Mouse (Mus musculus) G1E (cell line): Measurements from ENCODE around the gene S1pr4. TPM values are rescaled to one million over a fixed set of nuclear protein-coding genes. Genes with fewer than 3 reads are reported as not detected.

Source experiments
- ATAC-seq: 2 replicates; pipeline ENCODE4 v1.8.0; 2016; ENCODE audit warnings: mild to moderate bottlenecking; ENCODE audit not compliant: insufficient number of reproducible peaks, poor library complexity, low FRiP score, severe bottlenecking; ENCODE audit errors: extremely low read depth
- DNase-seq: peaks from one replicate; pipeline ENCODE4 v3.0.0; 2012; ENCODE audit warnings: low spot score
- H3K27me3 ChIP-seq: 2 replicates; pipeline ENCODE4 v1.6.1; 2012; ENCODE audit warnings: mild to moderate bottlenecking, low read length, inconsistent platforms; ENCODE audit not compliant: insufficient read depth
- H3K36me3 ChIP-seq: replicated peaks from 2 replicates; pipeline ENCODE3; 2012; ENCODE audit warnings: mild to moderate bottlenecking, inconsistent platforms
- H3K4me1 ChIP-seq: 2 replicates; pipeline ENCODE4 v1.6.1; 2012; ENCODE audit warnings: low read depth, low read length, inconsistent platforms, mixed read lengths; ENCODE audit not compliant: insufficient read depth
- H3K4me3 ChIP-seq: 2 replicates; pipeline ENCODE4 v1.5.1; 2012; ENCODE audit warnings: low read depth, mild to moderate bottlenecking, inconsistent platforms, low read length, moderate library complexity, mixed read lengths
- H3K9me3 ChIP-seq: replicated peaks from 2 replicates; pipeline ENCODE4 v1.6.1; 2012; ENCODE audit warnings: inconsistent platforms
- CTCF ChIP-seq: IDR thresholded peaks from 2 replicates; pipeline ENCODE4 v1.5.1; 2012; ENCODE audit warnings: low read depth, low read length, inconsistent platforms, mixed read lengths
- GATA1 ChIP-seq: IDR thresholded peaks from 2 replicates; pipeline ENCODE4 v1.6.1; 2012; ENCODE audit warnings: borderline replicate concordance, low read length, inconsistent platforms, mixed read lengths
- GATA2 ChIP-seq: IDR thresholded peaks from 2 replicates; pipeline ENCODE4 v1.6.1; 2012; ENCODE audit warnings: low read depth, low read length, inconsistent platforms, borderline replicate concordance
- POLR2AphosphoS5 ChIP-seq: IDR thresholded peaks from 2 replicates; pipeline ENCODE4 v1.6.1; 2012; ENCODE audit warnings: low read depth, low read length, inconsistent platforms; ENCODE audit not compliant: insufficient replicate concordance
- TAL1 ChIP-seq: conservative IDR thresholded peaks from 2 replicates; pipeline ENCODE4 v1.6.1; 2012; ENCODE audit warnings: low read depth, low read length, inconsistent platforms, mixed read lengths
- polyA plus RNA-seq: library from polyadenylated mRNA; stranded (reverse); fragments of >175 nt; gene quantifications from 2 replicates; pipeline ENCODE4 v1.2.3, GENCODE M21; 2012
- total RNA-seq, 2 experiments: library from RNA; stranded (forward) in 1 of 2; stranded (reverse) in 1 of 2; fragments of 200-1000 nt in 1 of 2; fragments of >200 nt in 1 of 2; fragmentation: Nextera tagmentation in 1 of 2; gene quantifications; 2 replicates each; pipeline ENCODE4 v1.2.3; 2014 to 2017

Gene S1pr4
- total and polyA plus RNA-seq, 3 experiments: 1.00 to 1.6 TPM; not detected in 1

GRCm38 (mm10) chr10:81465265-81465645 is 34.7 kb downstream of the S1pr4 start:
- H3K27me3 ChIP-seq: peaks cover 91% of the 10 kb centered on the region
- H3K4me1 ChIP-seq: peaks cover 58% of the 10 kb centered on the region
- DNase-seq (peak; percentile 48), ATAC-seq (peak; percentile 40; the same call in 1 of the 2 replicates)
- H3K4me3 ChIP-seq: 0 out of 2 replicates have a peak overlapping the region, but pooled peaks have one; percentile 61
- TF ChIP-seq POLR2AphosphoS5 (no peak), GATA2 (no peak)
- H3K9me3 ChIP-seq: no peaks in the 10 kb centered on the region
- no peaks in the 10 kb centered on the region for H3K36me3 ChIP-seq

GRCm38 (mm10) chr10:81464405-81465264 is 35.3 kb downstream of the S1pr4 start:
- Histone ChIP-seq H3K27me3 (peaks cover 89% of the 10 kb centered on the region), H3K4me1 (peaks cover 58% of the 10 kb centered on the region), H3K4me3 (peak overlapping the region; percentile 61; the same call in 1 of the 2 replicates), H3K36me3 (no peaks in the 10 kb centered on the region), H3K9me3 (no peaks in the 10 kb centered on the region)
- no peak for ATAC-seq
- no peak for TF ChIP-seq POLR2AphosphoS5
- TF ChIP-seq GATA1: no peak
- TF ChIP-seq TAL1: no peak
- TF ChIP-seq CTCF: no peak
- no peak for TF ChIP-seq GATA2
- DNase-seq: peak; percentile 58

- no peak for TF ChIP-seq POLR2AphosphoS5
- no peak for TF ChIP-seq GATA1
- TF ChIP-seq TAL1: no peak
- no peak for TF ChIP-seq GATA2
- TF ChIP-seq CTCF: no peak
- Histone ChIP-seq H3K36me3 (no peaks in the 10 kb centered on the region), H3K27me3 (peaks cover 78% of the 10 kb centered on the region), H3K4me1 (peaks cover 58% of the 10 kb centered on the region), H3K9me3 (no peaks in the 10 kb centered on the region), H3K4me3 (no peak overlapping the region)
- DNase-seq (no peak), ATAC-seq (no peak)
These were observed 36.4 kb downstream of the S1pr4 start for GRCm38 (mm10) chr10:81463531-81463930.

- Histone ChIP-seq H3K27me3 (peaks cover 72% of the 10 kb centered on the region), H3K4me3 (no peak overlapping the region), H3K4me1 (peaks cover 61% of the 10 kb centered on the region), H3K36me3 (no peaks in the 10 kb centered on the region), H3K9me3 (no peaks in the 10 kb centered on the region)
- TF ChIP-seq GATA1 (no peak), TAL1 (no peak), CTCF (no peak), POLR2AphosphoS5 (no peak), GATA2 (no peak)
- ATAC-seq (no peak), DNase-seq (no peak)
These were observed 37.0 kb downstream of the S1pr4 start for GRCm38 (mm10) chr10:81462917-81463316.

- peaks cover 64% of the 10 kb centered on the region for H3K4me1 ChIP-seq
- H3K9me3 ChIP-seq: no peaks in the 10 kb centered on the region
- no peak for DNase-seq
- H3K27me3 ChIP-seq: peaks cover 67% of the 10 kb centered on the region
- no peak overlapping the region; the same call in 1 of the 2 replicates for H3K4me3 ChIP-seq
- ATAC-seq: no peak
- no peak for TF ChIP-seq GATA2
- no peak for TF ChIP-seq CTCF
- TF ChIP-seq POLR2AphosphoS5: no peak
- no peak for TF ChIP-seq TAL1
- TF ChIP-seq GATA1: no peak
- no peaks in the 10 kb centered on the region for H3K36me3 ChIP-seq
These were observed 37.5 kb downstream of the S1pr4 start for GRCm38 (mm10) chr10:81462415-81462804.

- TF ChIP-seq CTCF: no peak
- TF ChIP-seq GATA2: no peak
- TF ChIP-seq GATA1: no peak
- TF ChIP-seq POLR2AphosphoS5: no peak
- TF ChIP-seq TAL1: no peak
- H3K36me3 ChIP-seq: no peaks in the 10 kb centered on the region
- no peak overlapping the region; the same call in 1 of the 2 replicates for H3K4me3 ChIP-seq
- peaks cover 62% of the 10 kb centered on the region for H3K27me3 ChIP-seq
- ATAC-seq: no peak
- no peak for DNase-seq
- peaks cover 67% of the 10 kb centered on the region for H3K4me1 ChIP-seq
- no peaks in the 10 kb centered on the region for H3K9me3 ChIP-seq
These were observed 38.1 kb downstream of the S1pr4 start for GRCm38 (mm10) chr10:81461673-81462414.
